ENCODE assay signal across 10 mouse cellular contexts in the genomic region with DNA sequence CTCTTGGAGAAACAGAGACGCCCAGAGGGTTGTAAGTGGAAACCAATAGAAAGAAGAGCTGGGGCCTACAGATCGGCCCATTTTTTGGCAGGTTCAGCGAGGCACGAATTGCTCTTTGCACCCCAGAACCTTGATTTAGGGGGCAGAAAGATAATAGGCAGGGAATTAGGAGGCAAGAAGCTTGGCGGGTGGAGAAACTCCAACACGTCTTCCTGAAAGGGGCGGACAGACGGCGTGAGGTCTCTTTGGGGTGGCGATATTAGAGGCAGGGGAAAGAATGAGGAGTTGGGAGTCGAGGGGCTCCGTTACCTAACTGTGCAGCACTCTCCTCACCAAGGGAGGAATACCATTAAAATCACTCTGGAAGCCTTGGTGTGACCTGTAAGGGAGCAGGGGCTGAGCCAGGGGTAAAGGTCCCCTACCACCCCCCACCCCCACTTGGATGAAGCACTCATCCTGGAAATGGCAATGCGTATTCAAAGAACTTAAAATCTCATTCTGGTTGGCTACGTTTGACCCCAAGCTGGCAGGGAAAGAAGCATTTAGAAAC. TPM values are rescaled to one million over a fixed set of nuclear protein-coding genes. Genes with fewer than 3 reads are reported as not detected.
DNase-seq lines count a peak whose midpoint lies in the region; ATAC-seq and TF ChIP-seq lines count a peak whose summit lies in the region.
"Had no signal": no experiment of that assay in that cellular context is flagged by ENCODE, and none has a peak within 500 bp of the region (broad histone marks: within the 10 kb centered on the region; RNA-seq: fewer than 3 reads in every experiment).

No protein-coding gene starts in this region.

- H3K4me1 ChIP-seq in forebrain, embryonic 14.5 days (ENCODE audit: control insufficient read depth, insufficient read depth, low read length): peaks cover 24% of the 10 kb centered on the region
- peaks cover 31% of the 10 kb centered on the region for H3K4me1 ChIP-seq in forebrain, embryonic 11.5 days (replicated peaks; ENCODE audit: control insufficient read depth, insufficient read depth, low read length)
- no peaks in the 10 kb centered on the region for H3K4me1 ChIP-seq in lung, embryonic 14.5 days (ENCODE audit: insufficient read depth)
- H3K4me1 ChIP-seq in hindbrain, embryonic 14.5 days (replicated peaks; ENCODE audit: control insufficient read depth, insufficient read depth, low read length): peaks cover 22% of the 10 kb centered on the region
- peaks cover 17% of the 10 kb centered on the region for H3K4me1 ChIP-seq in neural tube, embryonic 11.5 days (ENCODE audit: control insufficient read depth, insufficient read depth, low read length)

- H3K27ac ChIP-seq in forebrain, embryonic 14.5 days (ENCODE audit: low read depth, low read length): no peak overlapping the region
- no peak overlapping the region for H3K27ac ChIP-seq in forebrain, embryonic 11.5 days (ENCODE audit: low read depth, low read length)
- no peak overlapping the region for H3K27ac ChIP-seq in lung, embryonic 14.5 days (ENCODE audit: low read depth)
- H3K27ac ChIP-seq in hindbrain, embryonic 14.5 days: no peak overlapping the region
- H3K27ac ChIP-seq in neural tube, embryonic 11.5 days (ENCODE audit: low read depth, low read length): no peak overlapping the region

- H3K9me3 ChIP-seq in forebrain, embryonic 14.5 days (replicated peaks; ENCODE audit: control insufficient read depth, low read length): no peaks in the 10 kb centered on the region
- H3K9me3 ChIP-seq in forebrain, embryonic 11.5 days (ENCODE audit: control insufficient read depth, low read length): no peaks in the 10 kb centered on the region
- H3K9me3 ChIP-seq in lung, embryonic 14.5 days (ENCODE audit: low read depth, low read length): no peaks in the 10 kb centered on the region
- H3K9me3 ChIP-seq in hindbrain, embryonic 14.5 days (ENCODE audit: control insufficient read depth, low read length): no peaks in the 10 kb centered on the region
- no peaks in the 10 kb centered on the region for H3K9me3 ChIP-seq in neural tube, embryonic 11.5 days (ENCODE audit: control insufficient read depth, low read length)

- TF ChIP-seq CTCF in lung, embryonic 14.5 days (IDR thresholded peaks at IDR 0.05; ENCODE audit: low read depth): no peak

- H3K9ac ChIP-seq in forebrain, embryonic 14.5 days (ENCODE audit: low read length): no peak overlapping the region
- H3K9ac ChIP-seq in forebrain, embryonic 11.5 days (ENCODE audit: low read length): no peak overlapping the region
- no peak overlapping the region for H3K9ac ChIP-seq in lung, embryonic 14.5 days
- H3K9ac ChIP-seq in hindbrain, embryonic 14.5 days: no peak overlapping the region
- no peak overlapping the region for H3K9ac ChIP-seq in neural tube, embryonic 11.5 days (ENCODE audit: low read length)

- H3K36me3 ChIP-seq in forebrain, embryonic 14.5 days (ENCODE audit: control insufficient read depth, insufficient read depth, low read length): no peaks in the 10 kb centered on the region
- H3K36me3 ChIP-seq in forebrain, embryonic 11.5 days (ENCODE audit: control insufficient read depth, insufficient read depth, low read length): no peaks in the 10 kb centered on the region
- H3K36me3 ChIP-seq in lung, embryonic 14.5 days (ENCODE audit: insufficient read depth): no peaks in the 10 kb centered on the region
- H3K36me3 ChIP-seq in hindbrain, embryonic 14.5 days (replicated peaks; ENCODE audit: control insufficient read depth, insufficient read depth): no peaks in the 10 kb centered on the region
- no peaks in the 10 kb centered on the region for H3K36me3 ChIP-seq in neural tube, embryonic 11.5 days (ENCODE audit: control insufficient read depth, insufficient read depth, low read length)

- 1% methylated on average over 14 of the region's 14 CpGs for WGBS in forebrain, embryonic 14.5 days
- WGBS in forebrain, embryonic 11.5 days: 2% methylated on average over 14 of the region's 14 CpGs
- 3% methylated on average over 14 of the region's 14 CpGs for WGBS in lung, embryonic 14.5 days
- WGBS in hindbrain, embryonic 14.5 days: under 1% methylated on average over 14 of the region's 14 CpGs
- WGBS in neural tube, embryonic 11.5 days: under 1% methylated on average over 14 of the region's 14 CpGs

- H3K4me3 ChIP-seq in forebrain, embryonic 14.5 days (ENCODE audit: low read depth, low read length): 0 out of 2 replicates have a peak overlapping the region, but pooled peaks have one; percentile 43
- no peak overlapping the region for H3K4me3 ChIP-seq in forebrain, embryonic 11.5 days (ENCODE audit: low read depth, low read length)
- H3K4me3 ChIP-seq in lung, embryonic 14.5 days (ENCODE audit: low read depth, low read length): peak overlapping the region; percentile 44; the same call in 1 of the 2 replicates
- 0 out of 2 replicates have a peak overlapping the region, but pooled peaks have one; percentile 39 for H3K4me3 ChIP-seq in hindbrain, embryonic 14.5 days (replicated peaks; ENCODE audit: low read length)
- H3K4me3 ChIP-seq in neural tube, embryonic 11.5 days (ENCODE audit: low read depth, low read length): no peak overlapping the region

- no peak for ATAC-seq in forebrain, embryonic 14.5 days
- no peak for ATAC-seq in forebrain, embryonic 11.5 days (replicated peaks; ENCODE audit: low FRiP score)
- ATAC-seq in lung, embryonic 14.5 days (ENCODE audit: insufficient read depth): no peak
- ATAC-seq in hindbrain, embryonic 14.5 days (ENCODE audit: low FRiP score): no peak
- ATAC-seq in neural tube, embryonic 11.5 days (ENCODE audit: insufficient read depth, low FRiP score, low TSS enrichment): no peak

- DNase-seq in forebrain, embryonic 14.5 days (ENCODE audit: low spot score): peak; percentile 13
- no peak for DNase-seq in forebrain, embryonic 11.5 days (ENCODE audit: low spot score)
- DNase-seq in lung, embryonic 14.5 days: no peak
- no peak for DNase-seq in lung, postnatal 14 days
- DNase-seq in hindbrain, embryonic 14.5 days (ENCODE audit: low spot score): no peak
- peak; percentile 23 for DNase-seq in neural tube, embryonic 11.5 days (ENCODE audit: low spot score)
- no peak for DNase-seq in ovary, adult 18-20 months (ENCODE audit: low spot score)
- no peak for DNase-seq in frontal cortex, adult 2 months (ENCODE audit: extremely low spot score in 1 of 2, low spot score in 1 of 2)
- DNase-seq: gastrocnemius, postnatal 25 days had no signal

- H3K27me3 ChIP-seq in forebrain, embryonic 14.5 days (replicated peaks; ENCODE audit: control insufficient read depth, insufficient read depth, low read length): peaks cover 78% of the 10 kb centered on the region
- H3K27me3 ChIP-seq in forebrain, embryonic 11.5 days (ENCODE audit: control insufficient read depth, insufficient read depth, low read length): peaks cover 89% of the 10 kb centered on the region
- H3K27me3 ChIP-seq in lung, embryonic 14.5 days (ENCODE audit: insufficient read depth, low read length): peaks cover 97% of the 10 kb centered on the region
- peaks cover 96% of the 10 kb centered on the region for H3K27me3 ChIP-seq in hindbrain, embryonic 14.5 days (ENCODE audit: control insufficient read depth, insufficient read depth, low read length)
- H3K27me3 ChIP-seq in neural tube, embryonic 11.5 days (ENCODE audit: control insufficient read depth, insufficient read depth, low read length): peaks cover 92% of the 10 kb centered on the region

- H3K4me2 ChIP-seq in forebrain, embryonic 14.5 days (ENCODE audit: low read length): no peak overlapping the region
- H3K4me2 ChIP-seq in forebrain, embryonic 11.5 days (ENCODE audit: low read depth, low read length, severe bottlenecking): no peak overlapping the region; the same call in 1 of the 2 replicates
- H3K4me2 ChIP-seq in lung, embryonic 14.5 days: no peak overlapping the region; the same call in 1 of the 2 replicates
- no peak overlapping the region for H3K4me2 ChIP-seq in hindbrain, embryonic 14.5 days (replicated peaks)
- H3K4me2 ChIP-seq in neural tube, embryonic 11.5 days (ENCODE audit: low read depth): no peak overlapping the region; the same call in 1 of the 2 replicates

RNA-seq across cellular contexts. Expression of a gene that starts 1.5 kb away (rescaled TPM):
- polyA plus RNA-seq in forebrain, embryonic 14.5 days (2014; fragmentation: Nextera tagmentation; extraction: Ambion mirVana): 0.15 and 0.23 TPM in 2 replicates
- 0.84 and 0.95 TPM in 2 replicates for polyA plus RNA-seq in forebrain, embryonic 11.5 days (2014; fragmentation: Nextera tagmentation; extraction: Ambion mirVana)
- not detected in 2 replicates for polyA plus RNA-seq in lung, embryonic 14.5 days (2014; fragmentation: Nextera tagmentation; extraction: Ambion mirVana)
- polyA plus RNA-seq in hindbrain, embryonic 14.5 days (2014; fragmentation: Nextera tagmentation; extraction: Ambion mirVana): 0.60 and 0.82 TPM in 2 replicates
- polyA plus RNA-seq in neural tube, embryonic 11.5 days (2014; fragmentation: Nextera tagmentation; extraction: Ambion mirVana): 0.16 TPM in 1 of 2 replicates, not detected in the other
- polyA plus RNA-seq in frontal cortex, adult 2 months (2012; rRNA removed): not detected in 2 replicates
- polyA plus RNA-seq: C2C12 had no signal

Comparison
In these comparisons a context has a peak if more than half of its experiments do, and no peak if none do; other contexts are left out.
1. DNase-seq: peak in forebrain, embryonic 14.5 days (single experiment) and neural tube, embryonic 11.5 days (single experiment); none in forebrain, embryonic 11.5 days (single experiment), lung, embryonic 14.5 days (single experiment), lung, postnatal 14 days (single experiment), hindbrain, embryonic 14.5 days (single experiment), ovary, adult 18-20 months (single experiment) and frontal cortex, adult 2 months (0 of 2).
2. H3K4me3 ChIP-seq: peak in forebrain, embryonic 14.5 days (single experiment), lung, embryonic 14.5 days (single experiment) and hindbrain, embryonic 14.5 days (single experiment); none in forebrain, embryonic 11.5 days (single experiment) and neural tube, embryonic 11.5 days (single experiment).